Mouse (Mus musculus) C2C12 (cell line): Measurements from ENCODE around the gene Tmcc3.

Source experiments
- CEBPB ChIP-seq: IDR thresholded peaks from one replicate; pipeline ENCODE4 v1.6.1; 2011; ENCODE audit warnings: low read depth, mild to moderate bottlenecking, control low read depth, moderate library complexity
- CTCF ChIP-seq: IDR thresholded peaks from one replicate; pipeline ENCODE4 v1.5.1; 2011; ENCODE audit not compliant: control insufficient read depth, insufficient read depth, insufficient read length
- MAX ChIP-seq: IDR thresholded peaks from one replicate; pipeline ENCODE4 v1.6.1; 2011; ENCODE audit warnings: mild to moderate bottlenecking, control low read depth
- MYOD1 ChIP-seq: IDR thresholded peaks from one replicate; pipeline ENCODE4 v1.6.1; 2011; ENCODE audit warnings: low read depth; ENCODE audit not compliant: control insufficient read depth, insufficient read length
- MYOG ChIP-seq: IDR thresholded peaks from one replicate; pipeline ENCODE4 v1.6.1; 2011; ENCODE audit not compliant: control insufficient read depth, insufficient read length; ENCODE audit errors: extremely low read depth
- USF1 ChIP-seq: IDR thresholded peaks from one replicate; pipeline ENCODE4 v1.6.1; 2011; ENCODE audit warnings: low read depth, mild to moderate bottlenecking, control low read depth, moderate library complexity

GRCm38 (mm10) chr10:94461378-94461777 lies 149.6 kb downstream of the Tmcc3 start:
- TF ChIP-seq USF1: no peak
- TF ChIP-seq CTCF: no peak
- no peak for TF ChIP-seq MAX
- TF ChIP-seq MYOD1: no peak
- no peak for TF ChIP-seq MYOG
- TF ChIP-seq CEBPB: no peak
